ENCODE assay signal across 17 mouse cellular contexts in genomic region chr12:12910356-12910979, GRCm38 (mm10). TPM values are rescaled to one million over a fixed set of nuclear protein-coding genes. Genes with fewer than 3 reads are reported as not detected.
DNase-seq lines count a peak whose midpoint lies in the region; ATAC-seq and TF ChIP-seq lines count a peak whose summit lies in the region.
"Had no signal": no experiment of that assay in that cellular context is flagged by ENCODE, and none has a peak within 500 bp of the region (broad histone marks: within the 10 kb centered on the region; RNA-seq: fewer than 3 reads in every experiment).

No protein-coding gene starts in this region.

- WGBS in liver, adult 2 months = 38% methylated on average over 11 of the region's 11 CpGs
- WGBS in kidney, embryonic 15.5 days = 64% methylated on average over 11 of the region's 11 CpGs
- WGBS in stomach, embryonic 14.5 days = 67% methylated on average over 11 of the region's 11 CpGs

- H3K9ac ChIP-seq in liver, adult 2 months (ENCODE audit: low read depth, low read length) = no peak overlapping the region
- no peak overlapping the region for H3K9ac ChIP-seq in kidney, embryonic 15.5 days
- no peak overlapping the region for H3K9ac ChIP-seq in stomach, embryonic 14.5 days (replicated peaks; ENCODE audit: low read depth, low read length)
- H3K9ac ChIP-seq: forebrain, embryonic 13.5 days had no signal

- H3K4me2 ChIP-seq in kidney, embryonic 15.5 days = no peak overlapping the region
- no peak overlapping the region for H3K4me2 ChIP-seq in stomach, embryonic 14.5 days (replicated peaks; ENCODE audit: low read depth, low read length)
- H3K4me2 ChIP-seq: midbrain, embryonic 11.5 days had no signal

- intact Hi-C loops in left cerebral cortex, postnatal 14 days (cut with DNase I) = no loop called here

- TF ChIP-seq CTCF in liver, adult 2 months (IDR thresholded peaks at IDR 0.05; ENCODE audit: low read depth, low read length) = no peak

- H3K27ac ChIP-seq in liver, adult 2 months (replicated peaks; ENCODE audit: insufficient read depth, low read depth, low read length) = no peak overlapping the region
- peak overlapping the region; percentile 86 for H3K27ac ChIP-seq in kidney, embryonic 15.5 days
- H3K27ac ChIP-seq in stomach, embryonic 14.5 days (ENCODE audit: low read length) = peak overlapping the region; percentile 30; the same call in 1 of the 2 replicates

- H3K9me3 ChIP-seq in kidney, embryonic 15.5 days (replicated peaks) = no peaks in the 10 kb centered on the region
- no peaks in the 10 kb centered on the region for H3K9me3 ChIP-seq in stomach, embryonic 14.5 days (ENCODE audit: control insufficient read depth, low read depth, low read length)
- H3K9me3 ChIP-seq: forebrain, embryonic 13.5 days had no signal

- peak; percentile 50 for DNase-seq in liver, adult 2 months (ENCODE audit: extremely low read depth, low read depth, low spot score)
- DNase-seq in liver (no peak), ZHBTc4 (ENCODE audit: low read depth, low spot score) (peak; percentile 23), adipocyte (ENCODE audit: low spot score) (no peak)
- no peak for DNase-seq in left cerebral cortex, postnatal 14 days (ENCODE audit: low spot score in 2 of 2)
- DNase-seq in frontal cortex, postnatal 36 days (ENCODE audit: low spot score in 2 of 2) = no peak
- DNase-seq: heart, adult 18-20 months; layer of hippocampus, adult 9-11 months; lung, postnatal 14 days; right cerebral cortex, postnatal 25 days; thymus, postnatal 25 days had no signal

- H3K36me3 ChIP-seq in liver, adult 2 months (ENCODE audit: control insufficient read depth, insufficient read depth, low read length) = no peaks in the 10 kb centered on the region
- no peaks in the 10 kb centered on the region for H3K36me3 ChIP-seq in kidney, embryonic 15.5 days
- no peaks in the 10 kb centered on the region for H3K36me3 ChIP-seq in stomach, embryonic 14.5 days (ENCODE audit: control insufficient read depth, insufficient read depth, low read length)

- TF ChIP-seq POLR2A in liver, adult 2 months (IDR thresholded peaks at IDR 0.05; ENCODE audit: extremely low read depth, insufficient read depth, low read length) = no peak

- H3K27me3 ChIP-seq in liver, adult 2 months (ENCODE audit: control insufficient read depth, insufficient read depth, low read length) = no peaks in the 10 kb centered on the region
- no peaks in the 10 kb centered on the region for H3K27me3 ChIP-seq in kidney, embryonic 15.5 days
- H3K27me3 ChIP-seq in stomach, embryonic 14.5 days (ENCODE audit: control insufficient read depth, insufficient read depth, low read length) = no peaks in the 10 kb centered on the region
- H3K27me3 ChIP-seq: forebrain, embryonic 13.5 days had no signal

- H3K4me1 ChIP-seq in liver, adult 2 months (ENCODE audit: control insufficient read depth, insufficient read depth, low read length) = no peaks in the 10 kb centered on the region; the same call in 1 of the 2 replicates
- H3K4me1 ChIP-seq in kidney, embryonic 15.5 days = peaks cover 28% of the 10 kb centered on the region
- 0 out of 2 replicates have a peak, but pooled peaks cover 6% of the 10 kb centered on the region for H3K4me1 ChIP-seq in stomach, embryonic 14.5 days (ENCODE audit: control insufficient read depth, insufficient read depth, low read length)

- H3K4me3 ChIP-seq in liver, adult 2 months (ENCODE audit: insufficient read depth, low read depth, low read length) = no peak overlapping the region
- H3K4me3 ChIP-seq in kidney, embryonic 15.5 days (replicated peaks) = no peak overlapping the region
- H3K4me3 ChIP-seq in stomach, embryonic 14.5 days (ENCODE audit: low read depth, low read length) = no peak overlapping the region
- H3K4me3 ChIP-seq: forebrain, embryonic 13.5 days; myocyte had no signal

- peak; percentile 82 for ATAC-seq in kidney, embryonic 15.5 days (replicated peaks; ENCODE audit: low FRiP score)
- ATAC-seq in stomach, embryonic 14.5 days (ENCODE audit: insufficient number of reproducible peaks, insufficient read depth, low FRiP score, low read depth) = peak; percentile 53; the same call in 1 of the 2 replicates
- ATAC-seq: hindbrain, embryonic 16.5 days had no signal

- no peaks in the 10 kb centered on the region for H3K79me2 ChIP-seq in liver, adult 2 months (ENCODE audit: control insufficient read depth, insufficient read depth, low read length)

RNA-seq across cellular contexts. Expression of gene Mycn, which starts 31.2 kb away (rescaled TPM):
- total RNA-seq in liver, adult 2 months (2014; rRNA removed) = 0.40 and 0.65 TPM in 2 replicates
- 0.21 and 0.54 TPM in 2 replicates for polyA plus RNA-seq in liver, adult 2 months (2012; rRNA removed)
- 85.5 and 87.2 TPM in 2 replicates for polyA plus RNA-seq in kidney, embryonic 15.5 days (2015; fragmentation: Nextera tagmentation; extraction: Ambion mirVana)
- polyA plus RNA-seq in stomach, embryonic 14.5 days (2014; fragmentation: Nextera tagmentation; extraction: Ambion mirVana) = 47.6 and 47.9 TPM in 2 replicates
- total RNA-seq in left cerebral cortex, postnatal 14 days (2021) = 10 to 100 TPM; 21.1 to 25.3 TPM

Comparison
In these comparisons a context has a peak if more than half of its experiments do, and no peak if none do; other contexts are left out.
1. DNase-seq: peak in liver, adult 2 months (single experiment) and ZHBTc4 (single experiment); none in liver (single experiment), left cerebral cortex, postnatal 14 days (0 of 2), adipocyte (single experiment) and frontal cortex, postnatal 36 days (0 of 2).
2. RNA of gene Mycn, which starts 31.2 kb away (polyA plus RNA-seq): 85.5 to 87.2 TPM in kidney, embryonic 15.5 days and 47.6 to 47.9 TPM in stomach, embryonic 14.5 days; 0.21 to 0.54 TPM in liver, adult 2 months; every median in the first group is over 10 times any median in the second.